Mouse (Mus musculus) gastrocnemius, postnatal 25 days (tissue): ENCODE data around the gene Efhd2. TPM values are rescaled to one million over a fixed set of nuclear protein-coding genes. Genes with fewer than 3 reads are reported as not detected.

Experiments
- DNase-seq: peaks from one replicate; pipeline ENCODE4 v3.0.0; 2022
- total RNA-seq, 2 experiments: library from RNA; stranded (reverse); gene quantifications; 1 replicate in 1 of 2; 2 replicates in 1 of 2; pipeline ENCODE4 v1.2.3; 2021

Gene Efhd2
- total RNA-seq, 2 experiments from 2014 or later, result 5.6 to 8.7 TPM

- DNase-seq, result no peak
These were observed 6.7 kb upstream of the Efhd2 start for GRCm38 (mm10) chr4:141881289-141881914.

GRCm38 (mm10) chr4:141879875-141880274 lies 5.2 kb upstream of the Efhd2 start:
- no peak for DNase-seq

GRCm38 (mm10) chr4:141879074-141879473 lies 4.4 kb upstream of the Efhd2 start:
- no peak for DNase-seq

- DNase-seq, result no peak
These were observed 3.9 kb upstream of the Efhd2 start for GRCm38 (mm10) chr4:141878621-141879020.

GRCm38 (mm10) chr4:141875481-141876108 lies 875 bp upstream of the Efhd2 start:
- DNase-seq, result no peak

- no peak for DNase-seq
These were observed 564 bp downstream of the Efhd2 start for GRCm38 (mm10) chr4:141874111-141874600.

GRCm38 (mm10) chr4:141872977-141873376 lies 1.7 kb downstream of the Efhd2 start:
- DNase-seq, result no peak

- no peak for DNase-seq
These were observed 2.8 kb downstream of the Efhd2 start for GRCm38 (mm10) chr4:141871909-141872308.

GRCm38 (mm10) chr4:141871333-141871725 lies 3.4 kb downstream of the Efhd2 start:
- no peak for DNase-seq

- DNase-seq, result peak; percentile 48
These were observed 3.9 kb downstream of the Efhd2 start for GRCm38 (mm10) chr4:141870666-141871332.

GRCm38 (mm10) chr4:141869436-141870215 lies 5.1 kb downstream of the Efhd2 start:
- DNase-seq, result no peak

GRCm38 (mm10) chr4:141868051-141868450 lies 6.7 kb downstream of the Efhd2 start:
- DNase-seq, result no peak

GRCm38 (mm10) chr4:141867498-141867897 lies 7.2 kb downstream of the Efhd2 start:
- DNase-seq, result peak; percentile 50

- DNase-seq, result no peak
These were observed 7.7 kb downstream of the Efhd2 start for GRCm38 (mm10) chr4:141866933-141867490.

- no peak for DNase-seq
These were observed 9.1 kb downstream of the Efhd2 start for GRCm38 (mm10) chr4:141865600-141865999.

- no peak for DNase-seq
These were observed 9.7 kb downstream of the Efhd2 start for GRCm38 (mm10) chr4:141865006-141865405.

- DNase-seq, result no peak
These were observed 10.2 kb downstream of the Efhd2 start for GRCm38 (mm10) chr4:141864506-141864905.

GRCm38 (mm10) chr4:141863726-141864280 lies 10.9 kb downstream of the Efhd2 start:
- DNase-seq, result no peak

GRCm38 (mm10) chr4:141862867-141863266 lies 11.9 kb downstream of the Efhd2 start:
- DNase-seq, result no peak

- DNase-seq, result no peak
These were observed 13.0 kb downstream of the Efhd2 start for GRCm38 (mm10) chr4:141861591-141862295.

- DNase-seq, result no peak
These were observed 14.4 kb downstream of the Efhd2 start for GRCm38 (mm10) chr4:141860246-141860841.
